Mouse (Mus musculus): ENCODE results near the gene Dner. TPM values are rescaled to one million over a fixed set of nuclear protein-coding genes. Genes with fewer than 3 reads are reported as not detected.

The Dner gene
- total RNA-seq, 2 experiments from 2014 or later = 2.3 to 2.8 TPM

GRCm38 (mm10) chr1:84636890-84637289, 59.1 kb downstream of the Dner start:
- DNase-seq = no peak

GRCm38 (mm10) chr1:84628244-84628643, 67.8 kb downstream of the Dner start:
- no peak for DNase-seq

GRCm38 (mm10) chr1:84622978-84623554, 73.0 kb downstream of the Dner start:
- no peak for DNase-seq

GRCm38 (mm10) chr1:84621308-84621707, 74.7 kb downstream of the Dner start:
- peak; percentile 37 to 42 for DNase-seq

GRCm38 (mm10) chr1:84619131-84619760, 76.8 kb downstream of the Dner start:
- no peak for DNase-seq

DNA sequence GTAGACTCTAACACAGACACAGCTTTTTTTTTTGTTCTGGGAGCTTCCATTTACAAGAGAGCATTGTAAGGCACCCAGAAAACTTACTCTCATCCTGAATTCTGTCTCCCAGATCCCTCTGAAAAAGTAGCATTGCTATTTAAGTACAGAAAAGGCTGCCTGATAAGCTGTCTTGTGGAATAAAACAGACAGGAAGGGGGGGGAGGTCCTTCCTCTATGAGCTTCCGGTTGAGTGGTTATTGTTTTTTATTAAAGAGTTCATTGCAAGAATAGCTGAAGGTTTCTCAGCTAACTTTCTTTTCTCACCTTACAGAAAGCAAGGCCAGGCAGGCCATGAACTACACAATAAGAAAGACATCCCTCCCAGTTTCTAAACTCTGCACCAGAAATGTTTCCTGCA, 77.9 kb downstream of the Dner start:
- DNase-seq = no peak

DNA sequence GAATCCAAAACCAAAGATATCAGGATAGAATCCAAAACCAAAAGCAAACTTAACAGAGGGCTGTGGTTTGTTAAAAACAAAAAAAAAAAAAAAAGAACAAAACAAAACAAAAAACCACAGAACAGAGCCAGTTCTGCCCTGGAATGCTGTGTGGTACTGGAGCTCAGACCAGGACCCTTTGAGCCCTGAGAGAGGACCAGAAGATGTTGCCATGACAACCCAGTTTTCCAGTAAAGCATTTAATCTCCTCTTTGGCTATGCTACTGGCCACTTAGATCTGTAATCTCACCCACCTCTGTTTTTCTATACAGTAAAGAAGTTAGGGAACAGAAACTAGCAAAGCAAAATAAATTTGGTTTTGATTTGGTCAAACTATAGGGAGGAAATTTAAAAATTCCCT, 79.9 kb downstream of the Dner start:
- no peak for DNase-seq

GRCm38 (mm10) chr1:84614596-84614995, 81.4 kb downstream of the Dner start:
- DNase-seq = no peak

GRCm38 (mm10) chr1:84613119-84613518, 82.9 kb downstream of the Dner start:
- no peak for DNase-seq

DNA sequence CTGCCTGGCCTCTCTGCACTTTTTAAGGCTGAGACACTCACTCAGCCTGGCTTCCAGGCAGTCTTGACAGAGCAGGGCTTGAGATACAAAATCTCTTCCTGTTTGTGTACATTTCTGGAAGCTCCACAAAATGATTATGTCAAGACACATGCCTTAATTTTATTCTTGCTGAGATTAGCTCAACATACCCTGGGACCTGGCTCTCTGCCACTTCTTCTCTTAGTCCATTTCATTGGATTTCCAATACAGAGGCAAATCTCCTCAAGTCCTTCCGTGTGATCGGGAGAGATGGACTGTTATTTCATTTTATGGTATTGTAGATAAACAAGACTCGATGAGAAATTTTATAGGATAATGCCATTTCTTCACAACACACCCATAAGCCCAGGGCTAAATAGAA, 84.7 kb downstream of the Dner start:
- DNase-seq = no peak

DNA sequence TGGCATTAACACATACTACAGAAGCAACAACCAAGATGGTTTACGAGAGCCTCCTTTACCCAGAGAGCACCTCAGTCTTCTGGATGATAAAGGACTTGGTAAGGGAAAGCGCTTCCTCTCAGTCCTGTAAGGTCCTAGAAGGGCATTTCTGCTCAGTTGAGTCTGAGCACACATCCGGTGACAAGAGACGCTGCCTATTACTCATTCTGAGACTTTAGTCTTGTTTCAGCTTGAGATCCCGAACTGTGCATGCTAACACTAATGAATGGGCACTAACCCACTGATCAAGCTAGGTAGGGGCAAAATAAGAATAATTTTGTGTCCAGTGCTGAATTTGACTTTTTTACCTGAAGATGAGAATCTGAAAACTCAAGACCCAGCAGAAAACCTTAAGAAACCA, 97.0 kb downstream of the Dner start:
- no peak for DNase-seq

DNA sequence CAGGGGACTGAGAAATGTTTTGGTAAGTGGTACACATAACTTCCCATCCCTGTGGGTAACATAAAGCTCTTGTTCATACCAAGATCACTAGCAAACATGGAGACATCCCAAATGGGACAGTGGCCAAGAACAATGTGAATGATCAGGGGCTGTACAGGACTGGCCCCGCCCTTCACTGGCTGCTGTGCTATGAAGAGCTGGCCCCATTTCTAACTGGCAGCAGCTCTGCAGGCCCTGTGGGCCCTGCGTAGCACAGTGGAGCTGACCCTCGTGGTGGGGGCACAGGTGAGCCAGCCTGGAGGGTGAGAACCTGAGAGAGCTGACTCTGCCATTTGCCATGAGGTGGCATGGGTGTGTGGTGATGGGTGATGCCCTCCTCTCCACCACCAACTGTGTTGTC, 100.0 kb downstream of the Dner start:
- no peak for DNase-seq

GRCm38 (mm10) chr1:84592394-84592793, 103.6 kb downstream of the Dner start:
- DNase-seq = no peak

DNA sequence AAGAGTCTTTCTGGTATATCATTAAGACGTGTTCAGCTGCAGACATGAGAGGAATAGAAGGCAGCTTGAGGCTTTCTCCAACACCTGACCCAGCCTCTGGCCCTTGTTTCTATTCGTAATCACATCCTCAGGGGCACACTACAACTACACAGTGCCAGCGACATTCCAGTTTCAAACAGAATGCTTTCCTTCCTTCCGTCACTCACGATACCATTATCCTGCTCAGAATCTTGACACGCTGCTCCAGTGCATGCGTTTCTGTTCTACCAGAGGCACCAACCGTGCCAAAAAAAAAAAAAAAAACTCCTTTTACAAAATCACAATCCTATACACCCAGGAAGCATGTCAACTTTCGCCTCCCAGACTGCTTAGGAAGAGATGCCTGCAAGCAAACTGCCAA, 105.5 kb downstream of the Dner start:
- DNase-seq = no peak

DNA sequence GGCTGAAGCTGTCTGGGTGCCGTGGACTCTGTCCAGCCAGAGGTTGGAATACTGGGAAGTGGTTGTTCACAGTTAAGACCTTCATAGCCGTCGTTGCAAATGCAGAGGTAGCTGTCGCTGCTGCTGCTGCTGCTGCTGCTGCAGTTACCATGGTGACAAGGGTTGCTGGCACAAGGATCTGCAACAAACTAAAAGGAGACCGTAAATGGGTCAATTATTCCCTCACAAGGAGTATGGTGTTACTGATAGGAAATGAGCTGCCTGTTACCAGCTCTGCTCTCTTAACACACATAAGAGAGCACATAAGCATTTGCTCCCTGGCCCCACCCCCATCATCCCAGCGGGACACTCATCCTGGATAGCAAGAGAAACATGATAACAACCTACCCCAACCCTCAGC, 110.6 kb downstream of the Dner start:
- no peak for DNase-seq

- peak; percentile 74 to 83 for DNase-seq
These were observed 114.2 kb downstream of the Dner start for GRCm38 (mm10) chr1:84581812-84582211.

- peak in 1 of 2 experiments; percentile 3 for DNase-seq
These were observed 134.2 kb downstream of the Dner start for GRCm38 (mm10) chr1:84561841-84562240.

- no peak for DNase-seq
These were observed 134.6 kb downstream of the Dner start for GRCm38 (mm10) chr1:84561387-84561786.

DNA sequence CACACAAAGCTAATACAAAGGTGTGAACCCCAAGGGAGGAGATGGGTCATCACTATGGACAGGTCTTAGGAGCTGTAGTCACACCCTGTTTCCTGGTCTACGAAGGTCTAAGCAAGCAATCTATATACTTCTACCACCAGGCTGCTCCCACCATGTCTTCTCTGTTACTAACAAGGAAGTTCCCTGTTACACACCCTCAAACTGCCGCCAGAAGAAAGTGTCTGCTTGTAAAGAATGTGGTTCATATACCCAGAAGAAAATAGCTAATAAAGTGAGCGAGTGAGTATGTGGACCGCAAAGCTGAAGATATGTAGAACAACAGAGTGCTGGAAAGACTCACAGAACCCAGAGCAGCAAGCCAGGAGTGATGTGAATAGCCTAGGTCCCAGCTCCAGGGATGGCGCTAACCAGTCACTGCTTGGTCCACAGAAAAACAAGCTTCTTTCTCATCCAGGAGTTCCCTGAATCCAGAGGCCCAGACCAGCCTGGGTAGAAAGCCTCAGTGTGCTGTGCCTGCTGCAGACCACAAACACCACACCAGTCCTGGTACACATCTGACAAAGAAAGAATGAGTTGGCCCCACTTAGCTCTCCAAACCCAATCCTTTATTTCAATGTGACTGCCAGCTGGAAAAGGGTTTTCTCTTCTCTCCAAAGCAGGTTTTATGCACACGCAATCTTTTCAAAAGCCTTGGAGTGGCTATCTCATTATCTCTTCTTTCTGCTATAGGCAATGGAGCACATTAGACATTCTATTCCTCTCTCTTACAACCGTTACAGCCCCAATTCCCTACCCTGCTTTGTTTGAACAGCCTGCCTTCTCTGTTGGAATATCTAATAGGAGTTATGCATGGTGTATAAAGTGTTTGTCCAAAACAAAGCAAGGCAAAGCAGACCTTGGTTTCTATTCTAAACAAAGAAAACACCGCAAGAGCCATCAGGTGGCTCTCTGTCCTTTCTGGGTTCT, 139.2 kb downstream of the Dner start:
- no peak for DNase-seq

- DNase-seq = no peak
These were observed 144.0 kb downstream of the Dner start for GRCm38 (mm10) chr1:84552005-84552404.

GRCm38 (mm10) chr1:84550065-84550368, 146.0 kb downstream of the Dner start:
- DNase-seq = no peak

- no peak for DNase-seq
These were observed 146.5 kb downstream of the Dner start for GRCm38 (mm10) chr1:84549367-84550064.

GRCm38 (mm10) chr1:84536069-84536468, 160.0 kb downstream of the Dner start:
- no peak for DNase-seq
